Mouse (Mus musculus) liver, adult (tissue): ENCODE results near the gene Dctn2.

ENCODE experiments used
- GATA4 ChIP-seq: IDR thresholded peaks from 2 replicates; pipeline ENCODE4 v1.6.1; 2014; ENCODE audit warnings: mild to moderate bottlenecking, low read length; ENCODE audit not compliant: insufficient replicate concordance

Gene Dctn2

GRCm38 (mm10) chr10:127290930-127291880, 25.0 kb downstream of the Dctn2 start:
- no peak for TF ChIP-seq GATA4

- TF ChIP-seq GATA4 = no peak
These were observed 25.9 kb downstream of the Dctn2 start for GRCm38 (mm10) chr10:127291881-127292638.

- TF ChIP-seq GATA4 = no peak
These were observed 26.9 kb downstream of the Dctn2 start for GRCm38 (mm10) chr10:127292987-127293538.

GRCm38 (mm10) chr10:127293590-127294113, 27.5 kb downstream of the Dctn2 start:
- no peak for TF ChIP-seq GATA4

- TF ChIP-seq GATA4 = no peak
These were observed 28.8 kb downstream of the Dctn2 start for GRCm38 (mm10) chr10:127294895-127295510.

GRCm38 (mm10) chr10:127295986-127296794, 30.0 kb downstream of the Dctn2 start:
- TF ChIP-seq GATA4 = no peak

- TF ChIP-seq GATA4 = no peak
These were observed 31.1 kb downstream of the Dctn2 start for GRCm38 (mm10) chr10:127297015-127297871.

GRCm38 (mm10) chr10:127300361-127300760, 34.2 kb downstream of the Dctn2 start:
- no peak for TF ChIP-seq GATA4

GRCm38 (mm10) chr10:127303136-127303535, 37.0 kb downstream of the Dctn2 start:
- no peak for TF ChIP-seq GATA4

GRCm38 (mm10) chr10:127310523-127311475, 44.6 kb downstream of the Dctn2 start:
- TF ChIP-seq GATA4 = no peak

- no peak for TF ChIP-seq GATA4
These were observed 45.5 kb downstream of the Dctn2 start, which contains the start of gene Mars for GRCm38 (mm10) chr10:127311476-127312355. Mars (minus strand) TSS chr10:127311786.

- TF ChIP-seq GATA4 = no peak
These were observed 46.1 kb downstream of the Dctn2 start for GRCm38 (mm10) chr10:127312356-127312676.

- no peak for TF ChIP-seq GATA4
These were observed 46.7 kb downstream of the Dctn2 start for GRCm38 (mm10) chr10:127312858-127313257.
